Mouse (Mus musculus) C2C12 (cell line): ENCODE results near the gene Col4a4. TPM values are rescaled to one million over a fixed set of nuclear protein-coding genes. Genes with fewer than 3 reads are reported as not detected.

Experiments
- H3K27me3 ChIP-seq: one replicate; pipeline ENCODE4 v1.6.1; 2011; ENCODE audit not compliant: control insufficient read depth, insufficient read depth, insufficient read length
- H3K36me3 ChIP-seq: one replicate; pipeline ENCODE4 v1.6.1; 2011; ENCODE audit not compliant: control insufficient read depth, insufficient read depth
- H3K4me3 ChIP-seq: one replicate; pipeline ENCODE4 v1.5.1; 2011; ENCODE audit warnings: mild to moderate bottlenecking, control low read depth; ENCODE audit not compliant: poor library complexity, insufficient read depth, severe bottlenecking
- H3K79me2 ChIP-seq: one replicate; pipeline ENCODE4 v1.6.1; 2011; ENCODE audit not compliant: control insufficient read depth, insufficient read depth
- H3K79me3 ChIP-seq: one replicate; pipeline ENCODE4 v1.6.1; 2011; ENCODE audit warnings: low read depth, control low read depth
- H3ac ChIP-seq: one replicate; pipeline ENCODE3; 2011; ENCODE audit warnings: low read depth; ENCODE audit not compliant: control insufficient read depth, insufficient read length
- CEBPB ChIP-seq: IDR thresholded peaks from one replicate; pipeline ENCODE4 v1.6.1; 2011; ENCODE audit warnings: low read depth, mild to moderate bottlenecking, control low read depth, moderate library complexity
- CTCF ChIP-seq: IDR thresholded peaks from one replicate; pipeline ENCODE4 v1.5.1; 2011; ENCODE audit not compliant: control insufficient read depth, insufficient read depth, insufficient read length
- FOSL1 ChIP-seq: IDR thresholded peaks from one replicate; pipeline ENCODE4 v1.8.0; 2011; ENCODE audit warnings: mild to moderate bottlenecking, low read length; ENCODE audit not compliant: poor library complexity, insufficient read depth, severe bottlenecking
- MAX ChIP-seq: IDR thresholded peaks from one replicate; pipeline ENCODE4 v1.6.1; 2011; ENCODE audit warnings: mild to moderate bottlenecking, control low read depth
- MYOD1 ChIP-seq: IDR thresholded peaks from one replicate; pipeline ENCODE4 v1.6.1; 2011; ENCODE audit warnings: low read depth; ENCODE audit not compliant: control insufficient read depth, insufficient read length
- MYOG ChIP-seq: IDR thresholded peaks from one replicate; pipeline ENCODE4 v1.6.1; 2011; ENCODE audit not compliant: control insufficient read depth, insufficient read length; ENCODE audit errors: extremely low read depth
- USF1 ChIP-seq: IDR thresholded peaks from one replicate; pipeline ENCODE4 v1.6.1; 2011; ENCODE audit warnings: low read depth, mild to moderate bottlenecking, control low read depth, moderate library complexity
- long read RNA-seq, 2 experiments: library from polyadenylated mRNA; unstranded; transcript quantifications; one replicate each; pipeline ENCODE4 v2.0.0; 2019 to 2020
- polyA plus RNA-seq: library from polyadenylated mRNA; unstranded; fragments of >200 nt; fragmentation: generic; extraction: Trizol; gene quantifications from one replicate; pipeline ENCODE4 v1.2.1, GENCODE M21; 2012; ENCODE audit warnings: missing spikeins

Col4a4 gene
- polyA plus RNA-seq, result 0.02 TPM
- long read RNA-seq, experiment 1, result 0 reads
- long read RNA-seq, experiment 2, result 0 reads

GRCm38 (mm10) chr1:82586713-82587399 is at the start of gene Col4a4, which contains the start of gene Col4a3:
Gene Col4a4, minus strand, starts transcription at chr1:82586849.
Gene Col4a3, plus strand, starts transcription at chr1:82586921.
- H3K4me3 ChIP-seq, result no peak within 1 kb of the TSS
- no peaks in the 10 kb centered on the region for H3K27me3 ChIP-seq
- TF ChIP-seq CTCF (no peak), MYOD1 (no peak), CEBPB (no peak), USF1 (no peak), MYOG (no peak), MAX (no peak), FOSL1 (no peak)
- no peaks in the 10 kb centered on the region for H3K79me3 ChIP-seq
- no peaks in the 10 kb centered on the region for H3K36me3 ChIP-seq
- H3K79me2 ChIP-seq, result no peaks in the 10 kb centered on the region
- H3ac ChIP-seq, result peak within 1 kb of the TSS; percentile 15

GRCm38 (mm10) chr1:82636321-82636720 is 49.7 kb upstream of the Col4a4 start:
- H3K4me3 ChIP-seq, result no peak overlapping the region
- H3K27me3 ChIP-seq, result no peaks in the 10 kb centered on the region
- no peaks in the 10 kb centered on the region for H3K79me2 ChIP-seq
- H3K36me3 ChIP-seq, result no peaks in the 10 kb centered on the region
- TF ChIP-seq USF1 (no peak), CEBPB (no peak), FOSL1 (no peak), MYOD1 (no peak), CTCF (no peak), MAX (no peak), MYOG (no peak)
- H3K79me3 ChIP-seq, result no peaks in the 10 kb centered on the region
- no peak overlapping the region for H3ac ChIP-seq

- Histone ChIP-seq H3K79me2 (no peaks in the 10 kb centered on the region), H3ac (no peak overlapping the region), H3K79me3 (no peaks in the 10 kb centered on the region), H3K4me3 (no peak overlapping the region), H3K27me3 (no peaks in the 10 kb centered on the region), H3K36me3 (no peaks in the 10 kb centered on the region)
- TF ChIP-seq FOSL1 (no peak), MYOD1 (no peak), MAX (no peak), USF1 (no peak), CEBPB (no peak)
Observed at GRCm38 (mm10) chr1:82635254-82635620, 48.6 kb upstream of the Col4a4 start.

- Histone ChIP-seq H3K79me3 (no peaks in the 10 kb centered on the region), H3K4me3 (no peak overlapping the region), H3K27me3 (no peaks in the 10 kb centered on the region), H3K36me3 (no peaks in the 10 kb centered on the region), H3K79me2 (no peaks in the 10 kb centered on the region), H3ac (peak overlapping the region; percentile 37)
- TF ChIP-seq USF1 (no peak), MYOD1 (peak; percentile 80), CEBPB (no peak)
Observed at GRCm38 (mm10) chr1:82634545-82635253, 48.0 kb upstream of the Col4a4 start.

GRCm38 (mm10) chr1:82631169-82631792 is 44.6 kb upstream of the Col4a4 start:
- Histone ChIP-seq H3K36me3 (no peaks in the 10 kb centered on the region), H3K4me3 (no peak overlapping the region), H3K79me3 (no peaks in the 10 kb centered on the region), H3K27me3 (no peaks in the 10 kb centered on the region), H3ac (no peak overlapping the region), H3K79me2 (no peaks in the 10 kb centered on the region)
- no peak for TF ChIP-seq MAX
- no peak for TF ChIP-seq USF1
- TF ChIP-seq CTCF, result no peak
- no peak for TF ChIP-seq CEBPB
- no peak for TF ChIP-seq FOSL1
- TF ChIP-seq MYOG, result no peak
- TF ChIP-seq MYOD1, result no peak
